ENCODE assay signal across 18 mouse cellular contexts in the genomic region with DNA sequence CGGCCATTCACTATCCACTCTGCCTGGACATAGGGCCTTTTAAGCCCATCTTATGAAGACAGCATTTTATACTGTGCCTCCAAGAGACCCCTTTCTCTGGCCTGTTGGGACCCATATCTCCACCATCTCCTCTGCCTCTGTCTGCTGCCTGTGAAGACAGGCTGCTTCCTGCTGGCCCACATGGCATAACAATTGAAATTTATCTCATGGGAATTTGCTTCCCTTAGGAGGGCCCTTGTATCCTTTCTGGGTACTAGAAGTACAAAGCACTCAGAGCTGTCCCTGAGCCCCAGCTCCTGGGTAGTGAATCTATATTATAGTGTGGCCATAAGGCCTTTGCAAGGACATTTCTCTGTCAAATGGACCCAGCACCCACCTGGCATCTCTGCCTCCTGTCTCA.
"Had no signal": no experiment of that assay in that cellular context is flagged by ENCODE, and none has a peak within 500 bp of the region (broad histone marks: within the 10 kb centered on the region; RNA-seq: fewer than 3 reads in every experiment).

No protein-coding gene starts in this region.

- H3K4me3 ChIP-seq: kidney, embryonic 15.5 days; limb, embryonic 10.5 days; limb, embryonic 13.5 days; liver, embryonic 12.5 days; liver, embryonic 15.5 days; midbrain, embryonic 10.5 days; midbrain, embryonic 13.5 days; myocyte; neural tube, embryonic 13.5 days had no signal

- DNase-seq: kidney, adult 18-20 months; kidney, postnatal 10 days; layer of hippocampus, postnatal 36 days; liver; retina, postnatal 1 day; right cerebral cortex, postnatal 25 days; spleen, adult 18-20 months; thymus, postnatal 36 days had no signal

- H3K27ac ChIP-seq: kidney, embryonic 15.5 days; limb, embryonic 10.5 days; limb, embryonic 13.5 days; liver, embryonic 12.5 days; liver, embryonic 15.5 days; midbrain, embryonic 10.5 days; midbrain, embryonic 13.5 days; neural tube, embryonic 13.5 days; stomach, postnatal 0 days had no signal

- H3K27me3 ChIP-seq: kidney, embryonic 15.5 days; limb, embryonic 13.5 days; liver, embryonic 12.5 days; liver, embryonic 15.5 days; midbrain, embryonic 13.5 days; neural tube, embryonic 13.5 days had no signal

- H3K4me1 ChIP-seq: kidney, embryonic 15.5 days had no signal

- H3K36me3 ChIP-seq: kidney, embryonic 15.5 days; limb, embryonic 10.5 days; limb, embryonic 13.5 days; midbrain, embryonic 10.5 days; midbrain, embryonic 13.5 days; neural tube, embryonic 13.5 days had no signal
